Mouse (Mus musculus) ES-E14 (cell line): ENCODE data around the gene Ncs1. TPM values are rescaled to one million over a fixed set of nuclear protein-coding genes. Genes with fewer than 3 reads are reported as not detected.
A peak's percentile ranks its signal among the peaks of the same experiment; 100 is the strongest.

Experiments
- DNase-seq: peaks from one replicate; pipeline ENCODE4 v3.0.0-alpha.2; 2013; ENCODE audit warnings: low read depth, low spot score
- H3K27ac ChIP-seq: 2 replicates; pipeline ENCODE4 v1.5.1; 2012; ENCODE audit warnings: low read depth, mild to moderate bottlenecking, low read length, moderate library complexity, mixed read lengths; ENCODE audit not compliant: poor library complexity, insufficient read depth, severe bottlenecking
- H3K36me3 ChIP-seq: 2 replicates; pipeline ENCODE4 v1.6.1; 2012; ENCODE audit warnings: mild to moderate bottlenecking, low read length, moderate library complexity, mixed read lengths; ENCODE audit not compliant: control insufficient read depth, poor library complexity, insufficient read depth, severe bottlenecking
- H3K4me1 ChIP-seq, 2 experiments: fragments of 150-350 bp in 1 of 2; sonication (generic) in 1 of 2; 2 replicates each; pipeline ENCODE4 v1.6.1; 2012; ENCODE audit warnings: low read length in 2 of 2, mild to moderate bottlenecking in 1 of 2, mixed read lengths in 1 of 2; ENCODE audit not compliant: control insufficient read depth in 2 of 2, insufficient read depth in 2 of 2, poor library complexity in 1 of 2
- H3K4me3 ChIP-seq, 2 experiments: fragments of 150-350 bp in 1 of 2; sonication (generic) in 1 of 2; 2 replicates each; pipeline ENCODE4 v1.5.1; 2012; ENCODE audit warnings: low read length in 2 of 2, low read depth in 1 of 2, mild to moderate bottlenecking in 1 of 2, mixed read lengths in 1 of 2; ENCODE audit not compliant: insufficient read depth in 1 of 2, poor library complexity in 1 of 2, severe bottlenecking in 1 of 2
- H3K9ac ChIP-seq: 2 replicates; pipeline ENCODE4 v1.6.1; 2012; ENCODE audit warnings: low read depth, mild to moderate bottlenecking, low read length, mixed read lengths; ENCODE audit not compliant: poor library complexity, insufficient read depth, severe bottlenecking
- H3K9me3 ChIP-seq: fragments of 150-350 bp; sonication (generic); 2 replicates; pipeline ENCODE4 v1.6.1; 2012; ENCODE audit warnings: low read depth, mild to moderate bottlenecking, low read length; ENCODE audit not compliant: control insufficient read depth, insufficient read depth
- CHD2 ChIP-seq: IDR thresholded peaks from 2 replicates; pipeline ENCODE4 v1.6.1; 2014; ENCODE audit warnings: mild to moderate bottlenecking, low read depth, low read length, inconsistent platforms
- HCFC1 ChIP-seq: IDR thresholded peaks from 2 replicates; pipeline ENCODE4 v1.6.1; 2012; ENCODE audit warnings: low read length, inconsistent platforms, borderline replicate concordance; ENCODE audit not compliant: insufficient read depth
- MAFK ChIP-seq: IDR thresholded peaks from 2 replicates; pipeline ENCODE4 v1.6.1; 2014; ENCODE audit warnings: mild to moderate bottlenecking, low read depth, low read length, inconsistent platforms; ENCODE audit not compliant: insufficient read depth
- ZC3H11A ChIP-seq: IDR thresholded peaks from 2 replicates; pipeline ENCODE4 v1.6.1; 2012; ENCODE audit warnings: low read depth, mild to moderate bottlenecking, inconsistent platforms, low read length, borderline replicate concordance
- ZNF384 ChIP-seq: IDR thresholded peaks from 2 replicates; pipeline ENCODE4 v1.6.1; 2012; ENCODE audit warnings: low read depth, low read length, inconsistent platforms
- in situ Hi-C, 2 experiments: fragments of 600-800 bp; cut with MboI; formaldehyde crosslinking; loops; one replicate each; pipeline ENCODE4 v1.15.1; 2025; ENCODE audit warnings: low sequenced_read_pairs in 2 of 2, inconsistent platforms in 1 of 2; ENCODE audit not compliant: unreplicated experiment in 2 of 2
- total RNA-seq: library from RNA; depleted of rRNA; stranded (reverse); fragments of 300-350 nt; gene quantifications from 2 replicates; pipeline ENCODE4 v1.2.3, GENCODE M21; 2012

The Ncs1 gene
- total RNA-seq, 1 experiment, result 8.9 TPM

- peak; percentile 74 for DNase-seq
- peaks cover 0 to 19% of the 10 kb centered on the region in 2 experiments; a peak in 2 of 4 replicates for H3K4me1 ChIP-seq
- no peak overlapping the region for H3K27ac ChIP-seq
- no peaks in the 10 kb centered on the region for H3K36me3 ChIP-seq
- H3K4me3 ChIP-seq, result peak overlapping the region; percentile 36 to 47
- in situ Hi-C loops, result no loop called here
- no peak for TF ChIP-seq MAFK
- TF ChIP-seq CHD2, result no peak
- no peak for TF ChIP-seq ZNF384
- TF ChIP-seq HCFC1, result no peak
- no peak for TF ChIP-seq ZC3H11A
- H3K9ac ChIP-seq, result peak overlapping the region; percentile 69
- no peaks in the 10 kb centered on the region for H3K9me3 ChIP-seq
Observed at GRCm38 (mm10) chr2:31304801-31305665, 59.4 kb downstream of the Ncs1 start.

GRCm38 (mm10) chr2:31305684-31306083, 60.1 kb downstream of the Ncs1 start:
- Histone ChIP-seq H3K27ac (no peak overlapping the region), H3K36me3 (no peaks in the 10 kb centered on the region), H3K9ac (peak overlapping the region; percentile 69; the same call in 1 of the 2 replicates), H3K4me3 (peak overlapping the region; percentile 36 to 47), H3K9me3 (no peaks in the 10 kb centered on the region), H3K4me1 (peaks cover 0 to 19% of the 10 kb centered on the region in 2 experiments; a peak in 2 of 4 replicates)
- TF ChIP-seq ZNF384 (no peak), CHD2 (no peak), MAFK (no peak), HCFC1 (no peak), ZC3H11A (no peak)
- peak; percentile 40 for DNase-seq
- in situ Hi-C loops, result no loop called here

GRCm38 (mm10) chr2:31308257-31308656, 62.6 kb downstream of the Ncs1 start:
- DNase-seq, result no peak
- Histone ChIP-seq H3K36me3 (no peaks in the 10 kb centered on the region), H3K4me3 (no peak overlapping the region), H3K9me3 (no peaks in the 10 kb centered on the region), H3K4me1 (peaks cover 0 to 19% of the 10 kb centered on the region in 2 experiments; a peak in 2 of 4 replicates), H3K9ac (no peak overlapping the region), H3K27ac (no peak overlapping the region)
- in situ Hi-C loops, result no loop called here
- no peak for TF ChIP-seq HCFC1
- TF ChIP-seq CHD2, result no peak
- TF ChIP-seq ZNF384, result peak; percentile 78
- TF ChIP-seq MAFK, result no peak
- TF ChIP-seq ZC3H11A, result 0 out of 2 replicates have a peak, but pooled peaks have one; percentile 34

GRCm38 (mm10) chr2:31309549-31309948, 63.9 kb downstream of the Ncs1 start:
- H3K4me1 ChIP-seq, result peaks cover 0 to 22% of the 10 kb centered on the region in 2 experiments; a peak in 2 of 4 replicates
- H3K9ac ChIP-seq, result 0 out of 2 replicates have a peak overlapping the region, but pooled peaks have one; percentile 5
- in situ Hi-C loops, result no loop called here
- no peak for TF ChIP-seq CHD2
- TF ChIP-seq MAFK, result no peak
- no peak for TF ChIP-seq ZNF384
- TF ChIP-seq ZC3H11A, result no peak
- TF ChIP-seq HCFC1, result no peak
- no peaks in the 10 kb centered on the region for H3K9me3 ChIP-seq
- H3K4me3 ChIP-seq, result no peak overlapping the region; a peak in 2 of 4 replicates
- H3K36me3 ChIP-seq, result no peaks in the 10 kb centered on the region
- DNase-seq, result no peak
- no peak overlapping the region for H3K27ac ChIP-seq
